Mouse (Mus musculus) mature B cell (primary cell): ENCODE results near the gene Il34.
"Not testable (repeated sequence)": the region's sequence is repeated elsewhere in the genome, so short reads cannot be mapped to it uniquely, and the experiment has no call there.

Experiments
- in situ Hi-C: fragments of 300-500 bp; cut with MboI; formaldehyde crosslinking; loops from 2 replicates; pipeline ENCODE4 v1.14.3; 2019

Il34 gene

GRCm38 (mm10) chr8:110810481-110811065, 4.8 kb upstream of the Il34 start:
- in situ Hi-C loops: no loop called here

GRCm38 (mm10) chr8:110809831-110810230, 4.1 kb upstream of the Il34 start:
- in situ Hi-C loops: no loop called here

- in situ Hi-C loops: no loop called here
Observed at GRCm38 (mm10) chr8:110808495-110809472, 3.1 kb upstream of the Il34 start.

- in situ Hi-C loops: no loop called here
Observed at GRCm38 (mm10) chr8:110806146-110806545, 422 bp upstream of the Il34 start.

GRCm38 (mm10) chr8:110804825-110805514, 754 bp downstream of the Il34 start:
- in situ Hi-C loops: no loop called here

GRCm38 (mm10) chr8:110803856-110804255, 1.9 kb downstream of the Il34 start:
- in situ Hi-C loops: no loop called here

- in situ Hi-C loops: no loop called here
Observed at GRCm38 (mm10) chr8:110802988-110803387, 2.7 kb downstream of the Il34 start.

GRCm38 (mm10) chr8:110797086-110797485, 8.6 kb downstream of the Il34 start:
- in situ Hi-C loops: no loop called here

- in situ Hi-C loops: no loop called here
Observed at GRCm38 (mm10) chr8:110794363-110794965, 11.3 kb downstream of the Il34 start.

- in situ Hi-C loops: no loop called here
Observed at GRCm38 (mm10) chr8:110793936-110794335, 11.8 kb downstream of the Il34 start.

- in situ Hi-C loops: no loop called here
Observed at GRCm38 (mm10) chr8:110793511-110793910, 12.2 kb downstream of the Il34 start.

GRCm38 (mm10) chr8:110792574-110793200, 13.0 kb downstream of the Il34 start:
- in situ Hi-C loops: no loop called here

GRCm38 (mm10) chr8:110791164-110791563, 14.6 kb downstream of the Il34 start:
- in situ Hi-C loops: no loop called here

GRCm38 (mm10) chr8:110790270-110790669, 15.5 kb downstream of the Il34 start:
- in situ Hi-C loops: no loop called here

GRCm38 (mm10) chr8:110789571-110789970, 16.2 kb downstream of the Il34 start:
- in situ Hi-C loops: no loop called here

- in situ Hi-C loops: no loop called here
Observed at GRCm38 (mm10) chr8:110788981-110789380, 16.7 kb downstream of the Il34 start.

- in situ Hi-C loops: no loop called here
Observed at GRCm38 (mm10) chr8:110787411-110787954, 18.2 kb downstream of the Il34 start.

GRCm38 (mm10) chr8:110786934-110787333, 18.8 kb downstream of the Il34 start:
- in situ Hi-C loops: no loop called here

- in situ Hi-C loops: not testable (repeated sequence)
Observed at GRCm38 (mm10) chr8:110786501-110786900, 19.2 kb downstream of the Il34 start.

GRCm38 (mm10) chr8:110785366-110785765, 20.4 kb downstream of the Il34 start:
- in situ Hi-C loops: no loop called here
